Mouse (Mus musculus): ENCODE data around the gene Mrpl55. TPM values are rescaled to one million over a fixed set of nuclear protein-coding genes. Genes with fewer than 3 reads are reported as not detected.
A peak's percentile ranks its signal among the peaks of the same experiment; 100 is the strongest.

The Mrpl55 gene
- polyA plus RNA-seq, 1 experiment from 2014 or later: 96.5 TPM

- ATAC-seq: no peak
These were observed 31.7 kb upstream of the Mrpl55 start for GRCm38 (mm10) chr11:59170549-59170948.

GRCm38 (mm10) chr11:59174189-59174838 lies 28.0 kb upstream of the Mrpl55 start:
- no peaks in the 10 kb centered on the region for H3K9me3 ChIP-seq
- H3K4me3 ChIP-seq (replicated peaks): no peak overlapping the region
- H3K27me3 ChIP-seq: peaks cover 66% of the 10 kb centered on the region
- 0 out of 2 replicates have a peak, but pooled peaks cover 4% of the 10 kb centered on the region for H3K4me1 ChIP-seq (replicated peaks)
- no peaks in the 10 kb centered on the region for H3K36me3 ChIP-seq
- no peak for ATAC-seq
- H3K4me2 ChIP-seq (replicated peaks): no peak overlapping the region
- no peak overlapping the region for H3K27ac ChIP-seq
- no peak overlapping the region for H3K9ac ChIP-seq (replicated peaks)
- 52% methylated on average over 6 of the region's 6 CpGs for WGBS

More at GRCm38 (mm10) chr11:59170549-59170948, 31.7 kb upstream of the Mrpl55 start:
- no peaks in the 10 kb centered on the region for H3K4me1 ChIP-seq (replicated peaks)
- no peak overlapping the region for H3K4me3 ChIP-seq (replicated peaks)
- no peak overlapping the region for H3K27ac ChIP-seq
- H3K27me3 ChIP-seq: peaks cover 28% of the 10 kb centered on the region
- H3K36me3 ChIP-seq: no peaks in the 10 kb centered on the region
- H3K9ac ChIP-seq (replicated peaks): no peak overlapping the region
- H3K4me2 ChIP-seq (replicated peaks): no peak overlapping the region
- no peaks in the 10 kb centered on the region for H3K9me3 ChIP-seq
- WGBS: 78% methylated on average over 4 of the region's 4 CpGs

GRCm38 (mm10) chr11:59176475-59176874 lies 25.8 kb upstream of the Mrpl55 start:
- H3K9ac ChIP-seq (replicated peaks): no peak overlapping the region
- H3K4me3 ChIP-seq (replicated peaks): no peak overlapping the region; the same call in 1 of the 2 replicates
- H3K4me2 ChIP-seq (replicated peaks): 0 out of 2 replicates have a peak overlapping the region, but pooled peaks have one; percentile 2
- no peak for ATAC-seq
- 0 out of 2 replicates have a peak, but pooled peaks cover 4% of the 10 kb centered on the region for H3K4me1 ChIP-seq (replicated peaks)
- H3K27ac ChIP-seq: no peak overlapping the region
- no peaks in the 10 kb centered on the region for H3K9me3 ChIP-seq
- no peaks in the 10 kb centered on the region for H3K36me3 ChIP-seq
- WGBS: 4% methylated on average over 46 of the region's 48 CpGs
- H3K27me3 ChIP-seq: peaks cover 70% of the 10 kb centered on the region

DNA sequence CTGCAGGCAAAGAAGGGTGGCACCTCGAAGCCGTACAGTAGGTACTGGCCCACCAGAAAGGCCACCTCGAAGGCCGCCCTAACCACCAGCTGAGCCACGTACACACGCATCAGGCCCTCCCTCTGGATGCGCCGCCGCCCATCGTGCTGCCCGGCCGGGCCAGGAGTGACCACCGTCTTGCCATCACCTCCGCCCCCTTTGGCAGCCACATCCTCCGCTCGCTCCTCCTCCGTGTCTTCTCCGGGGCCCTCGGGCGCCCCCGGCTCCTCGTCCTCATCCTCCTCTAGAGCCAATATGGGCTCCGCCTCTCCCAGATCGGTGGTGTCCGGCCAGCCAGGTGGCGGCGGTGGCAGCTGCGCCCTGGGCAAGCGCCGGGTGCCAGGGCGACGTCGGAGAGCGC lies 25.4 kb upstream of the Mrpl55 start:
- Histone ChIP-seq H3K27ac (no peak overlapping the region), H3K4me2 (replicated peaks) (0 out of 2 replicates have a peak overlapping the region, but pooled peaks have one; percentile 2), H3K9me3 (no peaks in the 10 kb centered on the region), H3K4me3 (replicated peaks) (no peak overlapping the region), H3K27me3 (peaks cover 72% of the 10 kb centered on the region), H3K9ac (replicated peaks) (no peak overlapping the region), H3K4me1 (replicated peaks) (0 out of 2 replicates have a peak, but pooled peaks cover 4% of the 10 kb centered on the region), H3K36me3 (no peaks in the 10 kb centered on the region)
- WGBS: 10% methylated on average over 34 of the region's 34 CpGs
- ATAC-seq: no peak

DNA sequence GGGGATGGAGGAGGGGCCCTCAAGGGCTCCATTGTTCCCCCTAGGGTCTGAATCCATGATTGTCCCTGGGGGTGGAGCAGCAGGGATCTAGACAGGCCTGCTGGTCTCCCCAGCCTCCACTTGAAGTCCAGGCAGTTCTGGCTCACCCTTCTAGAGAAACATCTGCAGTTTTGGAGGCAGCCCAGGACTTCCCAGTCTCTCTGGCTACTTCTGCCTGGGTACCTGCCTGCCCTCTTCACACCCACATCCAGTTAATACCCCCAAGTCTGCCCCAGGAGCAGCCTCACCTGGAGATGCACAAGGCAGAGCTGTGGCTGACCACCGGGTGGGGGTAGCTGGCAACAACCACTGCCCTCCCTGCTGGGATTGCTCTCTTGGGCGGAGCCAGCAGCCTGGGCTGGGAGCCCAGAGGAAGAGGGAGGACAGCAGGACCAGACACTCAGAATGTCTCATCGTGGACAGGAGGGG lies 19.4 kb upstream of the Mrpl55 start, which contains the start of gene Gjc2:
TSS of gene Gjc2 (minus strand) at position 350 of the 468 bp plus-strand sequence.
- Histone ChIP-seq H3K36me3 (peaks cover 46% of the 10 kb centered on the region), H3K9ac (replicated peaks) (no peak within 1 kb of the TSS; the same call in 1 of the 2 replicates), H3K27ac (no peak within 1 kb of the TSS), H3K4me2 (replicated peaks) (no peak within 1 kb of the TSS), H3K27me3 (peaks cover 21% of the 10 kb centered on the region), H3K4me1 (replicated peaks) (no peaks in the 10 kb centered on the region), H3K4me3 (replicated peaks) (no peak within 1 kb of the TSS), H3K9me3 (no peaks in the 10 kb centered on the region)
- 37% methylated on average over 3 of the region's 3 CpGs for WGBS
- no peak for ATAC-seq

- WGBS: 30% methylated on average over 3 of the region's 3 CpGs
- peaks cover 8% of the 10 kb centered on the region for H3K4me1 ChIP-seq (replicated peaks)
- ATAC-seq: 0 out of 2 replicates have a peak, but pooled peaks have one; percentile 40
- H3K4me3 ChIP-seq (replicated peaks): no peak overlapping the region
- peaks cover 46% of the 10 kb centered on the region for H3K36me3 ChIP-seq
- no peak overlapping the region for H3K9ac ChIP-seq (replicated peaks)
- H3K27me3 ChIP-seq: peaks cover 11% of the 10 kb centered on the region
- H3K9me3 ChIP-seq: no peaks in the 10 kb centered on the region
- no peak overlapping the region for H3K27ac ChIP-seq
- H3K4me2 ChIP-seq (replicated peaks): no peak overlapping the region
These were observed 18.5 kb upstream of the Mrpl55 start for GRCm38 (mm10) chr11:59183821-59184220.

GRCm38 (mm10) chr11:59185490-59185889 lies 16.8 kb upstream of the Mrpl55 start:
- Histone ChIP-seq H3K27ac (no peak overlapping the region), H3K36me3 (peaks cover 46% of the 10 kb centered on the region), H3K4me1 (replicated peaks) (peaks cover 24% of the 10 kb centered on the region), H3K9ac (replicated peaks) (no peak overlapping the region), H3K9me3 (no peaks in the 10 kb centered on the region), H3K4me3 (replicated peaks) (no peak overlapping the region), H3K27me3 (peaks cover 4% of the 10 kb centered on the region; the same call in 1 of the 2 replicates), H3K4me2 (replicated peaks) (no peak overlapping the region)
- 81% methylated on average over 5 of the region's 5 CpGs for WGBS
- ATAC-seq: no peak

- no peak overlapping the region for H3K4me3 ChIP-seq (replicated peaks)
- H3K27ac ChIP-seq: no peak overlapping the region
- 0 out of 2 replicates have a peak overlapping the region, but pooled peaks have one; percentile 11 for H3K9ac ChIP-seq (replicated peaks)
- H3K36me3 ChIP-seq: peaks cover 44% of the 10 kb centered on the region
- no peaks in the 10 kb centered on the region for H3K9me3 ChIP-seq
- no peak overlapping the region for H3K4me2 ChIP-seq (replicated peaks)
- no peak for ATAC-seq
- H3K4me1 ChIP-seq (replicated peaks): peaks cover 30% of the 10 kb centered on the region
- H3K27me3 ChIP-seq: no peaks in the 10 kb centered on the region
- WGBS: 88% methylated on average over 6 of the region's 6 CpGs
These were observed 14.6 kb upstream of the Mrpl55 start for GRCm38 (mm10) chr11:59187706-59188105.

- no peaks in the 10 kb centered on the region for H3K9me3 ChIP-seq
- peaks cover 30% of the 10 kb centered on the region for H3K4me1 ChIP-seq (replicated peaks)
- H3K27me3 ChIP-seq: no peaks in the 10 kb centered on the region
- H3K4me3 ChIP-seq (replicated peaks): peak overlapping the region; percentile 51
- peak overlapping the region; percentile 71 for H3K9ac ChIP-seq (replicated peaks)
- peak overlapping the region; percentile 85 for H3K27ac ChIP-seq
- peaks cover 8% of the 10 kb centered on the region for H3K36me3 ChIP-seq
- H3K4me2 ChIP-seq (replicated peaks): peak overlapping the region; percentile 62
- ATAC-seq: peak; percentile 96
- under 1% methylated on average over 53 of the region's 59 CpGs for WGBS
These were observed 10.8 kb upstream of the Mrpl55 start for GRCm38 (mm10) chr11:59191231-59192058.

GRCm38 (mm10) chr11:59192059-59192386 lies 10.3 kb upstream of the Mrpl55 start, which contains the start of gene Guk1:
Guk1 (minus strand) TSS chr11:59192212.
- ATAC-seq: peak; percentile 40

DNA sequence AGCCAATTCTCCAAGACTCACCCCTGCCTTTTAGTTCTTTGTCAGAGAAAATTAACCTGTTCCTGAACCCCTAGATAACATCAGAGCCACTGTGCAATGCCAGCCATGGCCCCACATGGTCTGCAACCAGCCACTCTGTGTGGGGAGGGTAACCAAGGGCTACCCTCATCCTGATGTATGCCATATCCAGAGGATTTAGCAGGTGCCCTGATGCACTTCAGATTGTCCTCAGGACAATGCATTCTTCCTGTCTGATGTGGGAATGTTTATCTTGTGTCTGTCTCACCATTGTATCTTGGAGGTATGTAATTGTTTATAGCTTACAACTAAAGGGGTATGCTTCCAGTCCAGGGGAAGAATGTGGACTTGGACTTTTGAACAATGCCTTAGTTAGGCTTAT lies 6.1 kb upstream of the Mrpl55 start:
- no peak overlapping the region for H3K27ac ChIP-seq
- H3K4me3 ChIP-seq (replicated peaks): no peak overlapping the region
- H3K4me1 ChIP-seq (replicated peaks): peaks cover 3% of the 10 kb centered on the region
- no peaks in the 10 kb centered on the region for H3K36me3 ChIP-seq
- no peaks in the 10 kb centered on the region for H3K9me3 ChIP-seq
- no peak overlapping the region for H3K4me2 ChIP-seq (replicated peaks)
- H3K9ac ChIP-seq (replicated peaks): no peak overlapping the region
- 0 out of 2 replicates have a peak, but pooled peaks cover 3% of the 10 kb centered on the region for H3K27me3 ChIP-seq
- ATAC-seq: no peak

More at GRCm38 (mm10) chr11:59192059-59192386, 10.3 kb upstream of the Mrpl55 start, which contains the start of gene Guk1:
- Histone ChIP-seq H3K27ac (peak within 1 kb of the TSS; percentile 85), H3K4me2 (replicated peaks) (peak within 1 kb of the TSS; percentile 62), H3K27me3 (no peaks in the 10 kb centered on the region), H3K9ac (replicated peaks) (peak within 1 kb of the TSS; percentile 71), H3K9me3 (no peaks in the 10 kb centered on the region), H3K36me3 (0 out of 2 replicates have a peak, but pooled peaks cover 4% of the 10 kb centered on the region), H3K4me1 (replicated peaks) (peaks cover 30% of the 10 kb centered on the region), H3K4me3 (replicated peaks) (peak within 1 kb of the TSS; percentile 51)
- 4% methylated on average over 16 of the region's 16 CpGs for WGBS
